Mouse (Mus musculus): Measurements from ENCODE around the gene Saa3. TPM values are rescaled to one million over a fixed set of nuclear protein-coding genes. Genes with fewer than 3 reads are reported as not detected.

Saa3 gene
- polyA plus RNA-seq, 1 experiment from 2014 or later, result not detected

Other genes with a start within 250 kb of the Saa3 start
- gene Sergef, start 75.9 kb downstream of the Saa3 start, polyA plus RNA-seq (2014; fragmentation: Nextera tagmentation; extraction: Ambion mirVana), result 14.3 and 15.7 TPM in 2 replicates
- gene Tph1, start 43.2 kb downstream of the Saa3 start, polyA plus RNA-seq (2014; fragmentation: Nextera tagmentation; extraction: Ambion mirVana), result 0.21 and 0.59 TPM in 2 replicates
- 42.4 and 44.1 TPM in 2 replicates for gene Saal1, start 5.0 kb downstream of the Saa3 start, polyA plus RNA-seq (2014; fragmentation: Nextera tagmentation; extraction: Ambion mirVana)
- not detected in 2 replicates for gene Saa4, start 16.9 kb upstream of the Saa3 start, polyA plus RNA-seq (2014; fragmentation: Nextera tagmentation; extraction: Ambion mirVana)
- not detected in 2 replicates for gene Saa1, start 27.3 kb upstream of the Saa3 start, polyA plus RNA-seq (2014; fragmentation: Nextera tagmentation; extraction: Ambion mirVana)
- not detected in 2 replicates for gene Saa2, start 36.1 kb upstream of the Saa3 start, polyA plus RNA-seq (2014; fragmentation: Nextera tagmentation; extraction: Ambion mirVana)
- 16.3 and 17.9 TPM in 2 replicates for gene Hps5, start 80.4 kb upstream of the Saa3 start, polyA plus RNA-seq (2014; fragmentation: Nextera tagmentation; extraction: Ambion mirVana)
- gene Gtf2h1, start 80.4 kb upstream of the Saa3 start, polyA plus RNA-seq (2014; fragmentation: Nextera tagmentation; extraction: Ambion mirVana), result 58.0 and 62.4 TPM in 2 replicates
- 1,513 and 1,542 TPM in 2 replicates for gene Ldha, start 125.8 kb upstream of the Saa3 start, polyA plus RNA-seq (2014; fragmentation: Nextera tagmentation; extraction: Ambion mirVana)
- gene Ldhc, start 145.5 kb upstream of the Saa3 start, polyA plus RNA-seq (2014; fragmentation: Nextera tagmentation; extraction: Ambion mirVana), result not detected in 2 replicates
- 342 and 362 TPM in 2 replicates for gene Tsg101, start 204.3 kb upstream of the Saa3 start, polyA plus RNA-seq (2014; fragmentation: Nextera tagmentation; extraction: Ambion mirVana)
- 14.3 and 14.8 TPM in 2 replicates for gene Uevld, start 242.8 kb upstream of the Saa3 start, polyA plus RNA-seq (2014; fragmentation: Nextera tagmentation; extraction: Ambion mirVana)

Measured in midbrain, embryonic 11.5 days (tissue).